Mouse (Mus musculus) urinary bladder, postnatal 10 days (tissue): Measurements from ENCODE around the gene Alox12b.

ENCODE experiments used
- DNase-seq: peaks from one replicate; pipeline ENCODE4 v3.0.0; 2022; ENCODE audit warnings: low spot score

The Alox12b gene

GRCm38 (mm10) chr11:69178525-69178924 is 21.7 kb downstream of the Alox12b start:
- no peak for DNase-seq

- no peak for DNase-seq
Measured at GRCm38 (mm10) chr11:69179512-69179911, 22.7 kb downstream of the Alox12b start.

- DNase-seq, result no peak
Measured at GRCm38 (mm10) chr11:69180120-69180519, 23.3 kb downstream of the Alox12b start.

GRCm38 (mm10) chr11:69185031-69185430 is 28.2 kb downstream of the Alox12b start:
- no peak for DNase-seq

GRCm38 (mm10) chr11:69185936-69186335 is 29.1 kb downstream of the Alox12b start:
- no peak for DNase-seq

GRCm38 (mm10) chr11:69192840-69193239 is 36.1 kb downstream of the Alox12b start:
- DNase-seq, result no peak

- DNase-seq, result no peak
Measured at GRCm38 (mm10) chr11:69196766-69197165, 40.0 kb downstream of the Alox12b start.

GRCm38 (mm10) chr11:69197194-69197593 is 40.4 kb downstream of the Alox12b start:
- DNase-seq, result no peak

- DNase-seq, result no peak
Measured at GRCm38 (mm10) chr11:69197743-69198142, 41.0 kb downstream of the Alox12b start, which contains the start of gene Alox8. TSS of gene Alox8 (minus strand) at chr11:69197843.

GRCm38 (mm10) chr11:69199251-69199650 is 42.5 kb downstream of the Alox12b start:
- DNase-seq, result no peak

- DNase-seq, result no peak
Measured at GRCm38 (mm10) chr11:69200231-69200630, 43.4 kb downstream of the Alox12b start.

- DNase-seq, result no peak
Measured at GRCm38 (mm10) chr11:69202469-69203230, 45.9 kb downstream of the Alox12b start.

- no peak for DNase-seq
Measured at GRCm38 (mm10) chr11:69211431-69211830, 54.6 kb downstream of the Alox12b start.

GRCm38 (mm10) chr11:69217411-69217810 is 60.6 kb downstream of the Alox12b start:
- no peak for DNase-seq

GRCm38 (mm10) chr11:69218661-69219060 is 61.9 kb downstream of the Alox12b start:
- no peak for DNase-seq
